Mouse (Mus musculus) C2C12 (cell line): Measurements from ENCODE around the gene Fmod. TPM values are rescaled to one million over a fixed set of nuclear protein-coding genes. Genes with fewer than 3 reads are reported as not detected.

ENCODE experiments used
- H3K27me3 ChIP-seq: one replicate; pipeline ENCODE4 v1.6.1; 2011; ENCODE audit not compliant: control insufficient read depth, insufficient read depth, insufficient read length
- H3K36me3 ChIP-seq: one replicate; pipeline ENCODE4 v1.6.1; 2011; ENCODE audit not compliant: control insufficient read depth, insufficient read depth
- H3K4me3 ChIP-seq: one replicate; pipeline ENCODE4 v1.5.1; 2011; ENCODE audit warnings: mild to moderate bottlenecking, control low read depth; ENCODE audit not compliant: poor library complexity, insufficient read depth, severe bottlenecking
- H3K79me2 ChIP-seq: one replicate; pipeline ENCODE4 v1.6.1; 2011; ENCODE audit not compliant: control insufficient read depth, insufficient read depth
- H3K79me3 ChIP-seq: one replicate; pipeline ENCODE4 v1.6.1; 2011; ENCODE audit warnings: low read depth, control low read depth
- H3ac ChIP-seq: one replicate; pipeline ENCODE3; 2011; ENCODE audit warnings: low read depth; ENCODE audit not compliant: control insufficient read depth, insufficient read length
- CEBPB ChIP-seq: IDR thresholded peaks from one replicate; pipeline ENCODE4 v1.6.1; 2011; ENCODE audit warnings: low read depth, mild to moderate bottlenecking, control low read depth, moderate library complexity
- CTCF ChIP-seq: IDR thresholded peaks from one replicate; pipeline ENCODE4 v1.5.1; 2011; ENCODE audit not compliant: control insufficient read depth, insufficient read depth, insufficient read length
- FOSL1 ChIP-seq: IDR thresholded peaks from one replicate; pipeline ENCODE4 v1.8.0; 2011; ENCODE audit warnings: mild to moderate bottlenecking, low read length; ENCODE audit not compliant: poor library complexity, insufficient read depth, severe bottlenecking
- MAX ChIP-seq: IDR thresholded peaks from one replicate; pipeline ENCODE4 v1.6.1; 2011; ENCODE audit warnings: mild to moderate bottlenecking, control low read depth
- MYOD1 ChIP-seq: IDR thresholded peaks from one replicate; pipeline ENCODE4 v1.6.1; 2011; ENCODE audit warnings: low read depth; ENCODE audit not compliant: control insufficient read depth, insufficient read length
- MYOG ChIP-seq: IDR thresholded peaks from one replicate; pipeline ENCODE4 v1.6.1; 2011; ENCODE audit not compliant: control insufficient read depth, insufficient read length; ENCODE audit errors: extremely low read depth
- USF1 ChIP-seq: IDR thresholded peaks from one replicate; pipeline ENCODE4 v1.6.1; 2011; ENCODE audit warnings: low read depth, mild to moderate bottlenecking, control low read depth, moderate library complexity
- polyA plus RNA-seq: library from polyadenylated mRNA; unstranded; fragments of >200 nt; fragmentation: generic; extraction: Trizol; gene quantifications from one replicate; pipeline ENCODE4 v1.2.1, GENCODE M21; 2012; ENCODE audit warnings: missing spikeins

Fmod gene
- polyA plus RNA-seq, 1 experiment: 0.53 TPM

DNA sequence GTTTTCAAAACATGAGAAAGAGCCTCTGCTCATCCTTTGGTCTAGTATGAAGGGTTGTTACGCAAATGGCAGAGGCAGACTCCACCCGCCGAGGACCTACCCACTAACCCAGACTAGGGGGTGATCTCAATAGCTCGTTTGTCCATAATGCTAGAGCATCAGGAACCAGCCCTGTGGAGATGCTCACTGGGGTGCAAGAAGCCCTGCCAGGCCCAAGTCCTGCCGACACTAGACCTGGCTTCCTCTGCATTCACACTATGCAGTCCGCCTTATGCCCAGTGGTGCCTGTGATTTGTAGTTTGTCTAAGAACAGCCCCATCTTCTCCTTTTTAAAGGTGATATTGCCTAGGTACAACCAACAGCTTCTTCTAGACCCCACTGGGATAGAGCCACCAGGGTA, 10.4 kb downstream of the Fmod start:
- Histone ChIP-seq H3K79me3 (no peaks in the 10 kb centered on the region), H3K36me3 (no peaks in the 10 kb centered on the region), H3K4me3 (no peak overlapping the region), H3K27me3 (peaks cover 9% of the 10 kb centered on the region), H3ac (no peak overlapping the region), H3K79me2 (no peaks in the 10 kb centered on the region)
- TF ChIP-seq FOSL1 (no peak), MYOD1 (no peak), CEBPB (no peak), USF1 (no peak), CTCF (no peak), MAX (no peak), MYOG (no peak)

DNA sequence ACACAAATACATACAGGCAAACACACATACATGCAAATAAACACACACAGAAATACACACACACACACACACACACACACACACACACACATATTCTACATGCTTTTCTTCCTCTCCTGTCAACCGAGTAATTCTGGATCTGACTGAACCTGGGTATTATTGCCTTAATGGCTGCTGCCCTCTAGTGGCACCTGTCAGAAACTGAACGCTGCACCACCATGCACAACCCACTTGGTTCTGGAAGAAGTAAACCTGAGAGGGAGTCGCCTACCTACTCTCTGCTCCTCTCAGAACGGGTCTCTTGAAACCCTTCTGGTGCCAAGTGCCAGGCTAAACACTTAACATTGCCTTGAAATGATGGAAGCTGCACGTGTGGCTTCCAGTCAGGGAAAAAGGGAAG, 11.7 kb downstream of the Fmod start:
- Histone ChIP-seq H3K4me3 (no peak overlapping the region), H3K36me3 (no peaks in the 10 kb centered on the region), H3K79me3 (no peaks in the 10 kb centered on the region), H3K79me2 (no peaks in the 10 kb centered on the region), H3K27me3 (peaks cover 9% of the 10 kb centered on the region), H3ac (no peak overlapping the region)
- peak; percentile 64 for TF ChIP-seq CTCF
- no peak for TF ChIP-seq MAX

DNA sequence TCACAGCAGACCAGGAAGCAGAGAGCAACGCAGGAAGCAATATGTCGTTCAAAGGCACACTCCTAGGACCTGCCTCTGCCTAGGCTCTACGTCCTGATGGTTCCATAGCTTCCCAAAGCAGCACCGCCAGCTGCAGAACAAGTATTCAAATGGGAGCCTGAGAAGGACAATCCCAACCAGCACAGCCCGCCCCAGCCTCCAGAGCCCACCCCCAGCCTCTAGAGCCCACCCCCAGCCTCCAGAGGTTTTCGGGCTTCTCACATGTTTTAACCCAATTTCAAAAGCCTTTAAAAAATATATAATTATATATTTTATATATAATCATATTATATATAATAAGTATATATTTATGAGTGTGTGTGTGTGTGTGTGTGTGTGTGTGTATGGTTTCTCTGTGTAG, 12.5 kb downstream of the Fmod start:
- Histone ChIP-seq H3K36me3 (no peaks in the 10 kb centered on the region), H3K79me2 (no peaks in the 10 kb centered on the region), H3K27me3 (peaks cover 9% of the 10 kb centered on the region), H3K79me3 (no peaks in the 10 kb centered on the region), H3ac (no peak overlapping the region), H3K4me3 (no peak overlapping the region)
- TF ChIP-seq MYOG (no peak), USF1 (no peak), FOSL1 (no peak), CEBPB (no peak)

GRCm38 (mm10) chr1:134053207-134053606, 16.2 kb downstream of the Fmod start:
- no peaks in the 10 kb centered on the region for H3K79me3 ChIP-seq
- no peaks in the 10 kb centered on the region for H3K79me2 ChIP-seq
- no peaks in the 10 kb centered on the region for H3K36me3 ChIP-seq
- TF ChIP-seq MAX: no peak
- no peak for TF ChIP-seq CEBPB
- TF ChIP-seq FOSL1: no peak
- no peak for TF ChIP-seq USF1
- no peak for TF ChIP-seq MYOD1
- TF ChIP-seq CTCF: peak; percentile 71
- H3K27me3 ChIP-seq: peaks cover 9% of the 10 kb centered on the region
- H3ac ChIP-seq: no peak overlapping the region
- no peak overlapping the region for H3K4me3 ChIP-seq

GRCm38 (mm10) chr1:134055058-134055457, 18.0 kb downstream of the Fmod start:
- no peaks in the 10 kb centered on the region for H3K36me3 ChIP-seq
- no peak overlapping the region for H3K4me3 ChIP-seq
- H3K27me3 ChIP-seq: peaks cover 9% of the 10 kb centered on the region
- TF ChIP-seq MYOD1: no peak
- TF ChIP-seq CEBPB: no peak
- TF ChIP-seq USF1: no peak
- TF ChIP-seq CTCF: no peak
- no peak for TF ChIP-seq MYOG
- no peak for TF ChIP-seq MAX
- no peak for TF ChIP-seq FOSL1
- H3ac ChIP-seq: no peak overlapping the region
- no peaks in the 10 kb centered on the region for H3K79me3 ChIP-seq
- H3K79me2 ChIP-seq: no peaks in the 10 kb centered on the region

- TF ChIP-seq CTCF (no peak), MYOG (no peak), MYOD1 (no peak), CEBPB (no peak), MAX (no peak), FOSL1 (no peak), USF1 (no peak)
- no peak overlapping the region for H3ac ChIP-seq
- peaks cover 3% of the 10 kb centered on the region for H3K27me3 ChIP-seq
- no peaks in the 10 kb centered on the region for H3K79me2 ChIP-seq
- no peak overlapping the region for H3K4me3 ChIP-seq
- H3K79me3 ChIP-seq: no peaks in the 10 kb centered on the region
- no peaks in the 10 kb centered on the region for H3K36me3 ChIP-seq
Observed at GRCm38 (mm10) chr1:134055666-134056245, 18.7 kb downstream of the Fmod start.
